Mouse (Mus musculus) myocyte (in vitro differentiated cells): ENCODE data around the gene Naga.

Experiments
- MAX ChIP-seq: IDR thresholded peaks from one replicate; pipeline ENCODE4 v1.6.1; 2011; ENCODE audit warnings: low read depth, mild to moderate bottlenecking, control low read depth
- MYOD1 ChIP-seq, 3 experiments: IDR thresholded peaks; one replicate each; pipeline ENCODE4 v1.6.1; 2011; ENCODE audit warnings: control low read depth in 2 of 3, low read depth in 2 of 3, mild to moderate bottlenecking in 2 of 3, moderate library complexity in 1 of 3; ENCODE audit not compliant: insufficient read length in 2 of 3, control insufficient read depth in 1 of 3
- MYOG ChIP-seq, 3 experiments: IDR thresholded peaks; one replicate each; pipeline ENCODE4 v1.6.1; 2011; ENCODE audit warnings: control low read depth in 2 of 3, low read depth in 2 of 3, mild to moderate bottlenecking in 2 of 3; ENCODE audit not compliant: insufficient read length in 2 of 3, control insufficient read depth in 1 of 3, insufficient read depth in 1 of 3
- POLR2A ChIP-seq: IDR thresholded peaks from one replicate; pipeline ENCODE4 v1.6.1; 2011; ENCODE audit warnings: low read depth, mild to moderate bottlenecking, control low read depth, moderate library complexity; ENCODE audit not compliant: insufficient read length
- POLR2AphosphoS2 ChIP-seq: IDR thresholded peaks from one replicate; pipeline ENCODE4 v1.6.1; 2011; ENCODE audit warnings: low read depth, control low read depth; ENCODE audit not compliant: insufficient read length
- SRF ChIP-seq: IDR thresholded peaks from one replicate; pipeline ENCODE4 v1.6.1; 2011; ENCODE audit warnings: low read depth; ENCODE audit not compliant: control insufficient read depth, insufficient read length
- TCF12 ChIP-seq: IDR thresholded peaks from one replicate; pipeline ENCODE4 v1.6.1; 2011; ENCODE audit warnings: mild to moderate bottlenecking, control low read depth; ENCODE audit not compliant: poor library complexity, insufficient read depth, severe bottlenecking
- TCF3 ChIP-seq: IDR thresholded peaks from one replicate; pipeline ENCODE4 v1.6.1; 2011; ENCODE audit warnings: low read depth, control low read depth; ENCODE audit not compliant: insufficient read length
- USF1 ChIP-seq: IDR thresholded peaks from one replicate; pipeline ENCODE4 v1.6.1; 2011; ENCODE audit warnings: low read depth, mild to moderate bottlenecking, control low read depth, moderate library complexity

DNA sequence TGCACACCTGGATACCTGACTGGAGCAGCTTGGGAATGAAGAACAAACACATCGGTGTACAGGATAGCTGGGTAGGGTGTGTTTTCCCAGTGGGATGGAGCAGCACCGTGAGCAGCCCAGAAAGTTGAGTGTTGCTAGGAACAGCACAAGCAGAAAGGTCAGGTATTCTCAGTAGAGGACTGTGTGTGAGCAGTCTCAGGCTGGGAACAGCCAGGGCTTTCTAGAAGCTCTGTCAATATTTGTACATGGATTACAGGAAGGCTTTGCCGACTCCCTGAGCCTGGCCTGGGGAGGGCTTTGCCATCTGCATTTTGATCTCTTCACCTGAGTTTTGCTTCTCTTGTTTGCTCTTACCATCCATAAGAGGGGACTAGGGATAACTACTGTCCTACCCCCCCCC is 31.6 kb downstream of the Naga start:
- TF ChIP-seq MAX (no peak), POLR2A (no peak), MYOD1 (IDR thresholded peaks at IDR 0.05; ENCODE audit: control insufficient read depth in 1 of 3, insufficient read length in 2 of 3, low read depth in 2 of 3) (no peak), MYOG (IDR thresholded peaks at IDR 0.05; ENCODE audit: control insufficient read depth in 1 of 3, insufficient read depth in 1 of 3, insufficient read length in 2 of 3, low read depth in 2 of 3) (no peak), SRF (no peak), POLR2AphosphoS2 (no peak), TCF3 (no peak), TCF12 (no peak), USF1 (no peak)
